Mouse (Mus musculus): ENCODE measurements around the gene Nit2.
A peak's percentile ranks its signal among the peaks of the same experiment; 100 is the strongest.
"Not testable (repeated sequence)": the region's sequence is repeated elsewhere in the genome, so short reads cannot be mapped to it uniquely, and the experiment has no call there.

The Nit2 gene

GRCm38 (mm10) chr16:57166611-57167513, at the start of gene Nit2:
Nit2 (minus strand) TSS chr16:57167341.
- DNase-seq (ENCODE audit: low read depth) = peak; percentile 94

DNA sequence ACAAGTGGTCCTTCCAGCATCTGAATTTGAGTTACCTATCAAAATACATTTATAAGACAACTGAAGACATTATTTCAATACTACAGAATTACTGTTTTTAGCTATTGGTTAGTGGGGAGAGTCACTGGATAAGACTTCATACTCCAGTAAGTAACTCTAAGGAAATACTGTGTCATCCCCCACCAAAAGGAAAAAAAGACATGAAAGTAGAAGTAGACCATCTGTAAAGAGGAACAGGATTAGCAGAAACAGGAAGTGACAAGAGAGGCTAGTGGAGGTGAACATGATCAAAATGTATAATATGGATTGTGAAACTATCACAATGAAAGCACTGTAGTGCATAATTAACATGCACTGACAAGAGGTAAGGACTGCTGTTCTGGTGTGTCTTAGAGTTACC, 48.8 kb upstream of the Nit2 start:
- peak; percentile 70 for DNase-seq (ENCODE audit: low read depth)

DNA sequence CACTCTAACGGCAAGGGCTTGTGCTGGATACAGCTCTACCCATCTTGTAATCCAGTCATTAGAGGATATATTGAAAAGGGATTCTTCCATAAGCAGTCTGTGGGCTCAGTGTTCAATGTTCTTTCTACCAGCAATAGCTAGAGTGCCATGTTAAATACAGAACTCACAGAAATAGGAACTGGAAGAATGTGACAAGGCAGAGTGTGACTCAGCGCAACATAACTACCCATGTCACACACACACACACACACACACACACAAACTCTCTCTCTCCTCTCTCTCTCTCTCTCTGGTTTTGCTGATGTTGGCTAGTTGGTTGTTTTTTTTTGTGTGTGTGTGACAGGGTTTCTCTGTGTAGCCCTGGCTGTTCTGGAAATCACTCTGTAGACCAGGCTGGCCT, 43.9 kb upstream of the Nit2 start:
- DNase-seq (ENCODE audit: low read depth) = peak; percentile 63

GRCm38 (mm10) chr16:57208342-57208741, 41.2 kb upstream of the Nit2 start:
- no peak for DNase-seq (ENCODE audit: low read depth)

GRCm38 (mm10) chr16:57197281-57197680, 30.1 kb upstream of the Nit2 start:
- DNase-seq (ENCODE audit: low read depth) = no peak

- DNase-seq (ENCODE audit: low read depth) = peak; percentile 49
Measured at GRCm38 (mm10) chr16:57196590-57196989, 29.4 kb upstream of the Nit2 start.

DNA sequence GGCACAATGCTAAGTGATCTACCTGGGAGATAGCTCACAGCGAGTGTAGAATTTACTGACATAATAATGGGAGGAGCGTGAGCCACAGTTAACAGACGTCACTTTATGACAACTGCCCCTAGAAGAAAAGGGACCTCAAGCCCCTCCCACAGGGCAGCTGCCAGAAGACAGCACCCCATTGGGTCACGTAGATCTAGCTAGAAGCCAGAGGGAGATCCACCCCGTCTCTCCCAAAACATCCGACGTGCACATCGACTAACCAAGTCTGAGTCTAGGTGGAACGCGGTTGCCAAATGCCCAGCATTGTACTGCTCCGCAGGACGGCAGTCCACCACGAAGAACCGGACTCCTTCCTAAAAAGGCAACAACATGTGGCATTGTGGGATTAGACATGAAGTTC, 24.1 kb upstream of the Nit2 start:
- no peak for DNase-seq (ENCODE audit: low read depth)

DNA sequence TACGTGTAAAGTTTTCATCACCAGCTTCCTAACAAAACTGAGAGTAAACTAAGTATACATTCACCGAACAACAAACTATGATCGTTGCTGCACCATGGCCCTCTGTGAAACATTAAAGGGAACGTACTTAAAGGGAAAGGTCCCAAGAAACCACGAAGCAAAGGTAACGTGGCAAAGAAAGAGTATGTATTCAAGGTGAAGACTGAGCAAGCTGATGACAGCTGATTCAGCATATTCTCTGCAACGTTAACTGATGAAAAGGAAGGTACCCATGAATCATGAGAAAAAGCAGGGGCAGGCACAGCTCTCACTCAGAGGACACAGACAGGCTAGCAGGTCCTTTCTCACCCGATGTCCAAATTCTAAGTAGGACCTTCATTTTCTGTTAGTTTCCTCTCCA, 23.2 kb upstream of the Nit2 start:
- no peak for DNase-seq (ENCODE audit: low read depth)

DNA sequence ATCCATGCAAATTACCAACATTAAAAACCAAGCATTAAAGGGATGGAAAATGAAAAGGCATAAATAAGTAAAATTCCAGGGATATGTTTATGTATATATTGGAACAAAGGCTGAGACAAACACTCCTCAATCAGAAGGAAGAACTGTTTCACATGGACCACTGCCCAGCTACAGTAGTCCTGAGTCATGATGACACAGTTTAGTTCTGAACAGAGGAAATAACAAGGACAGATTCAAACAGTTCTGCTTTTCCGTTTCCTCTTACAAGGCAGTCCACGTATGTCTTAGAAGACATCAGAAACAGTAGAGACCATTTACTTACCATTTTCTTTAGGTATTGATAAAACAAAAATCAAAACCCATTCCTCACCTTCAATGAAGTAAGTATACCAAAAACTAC, 22.4 kb upstream of the Nit2 start:
- DNase-seq (ENCODE audit: low read depth) = peak; percentile 87

DNA sequence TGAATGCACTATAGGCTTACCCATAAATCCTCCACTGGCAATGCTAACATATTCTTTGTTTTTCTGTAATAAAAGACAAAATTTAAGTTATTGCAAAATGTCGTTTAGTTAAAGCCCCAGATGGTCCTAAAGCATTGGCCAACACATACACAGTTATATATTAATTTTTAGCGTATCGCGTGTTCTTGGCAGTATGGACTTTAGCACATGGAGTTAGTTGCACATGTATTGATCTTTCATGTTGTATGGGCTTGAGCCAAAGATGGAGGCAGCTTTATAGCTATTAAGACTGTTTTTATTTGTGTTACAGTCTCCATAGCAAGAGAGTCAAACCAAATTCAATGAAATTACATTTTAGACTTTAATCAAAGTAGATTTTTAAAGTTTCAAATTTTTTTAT, 19.5 kb upstream of the Nit2 start:
- DNase-seq (ENCODE audit: low read depth) = no peak

GRCm38 (mm10) chr16:57182037-57182436, 14.9 kb upstream of the Nit2 start:
- no peak for DNase-seq (ENCODE audit: low read depth)

GRCm38 (mm10) chr16:57181180-57181579, 14.0 kb upstream of the Nit2 start:
- no peak for DNase-seq (ENCODE audit: low read depth)

- DNase-seq (ENCODE audit: low read depth) = no peak
Measured at GRCm38 (mm10) chr16:57177664-57178063, 10.5 kb upstream of the Nit2 start.

DNA sequence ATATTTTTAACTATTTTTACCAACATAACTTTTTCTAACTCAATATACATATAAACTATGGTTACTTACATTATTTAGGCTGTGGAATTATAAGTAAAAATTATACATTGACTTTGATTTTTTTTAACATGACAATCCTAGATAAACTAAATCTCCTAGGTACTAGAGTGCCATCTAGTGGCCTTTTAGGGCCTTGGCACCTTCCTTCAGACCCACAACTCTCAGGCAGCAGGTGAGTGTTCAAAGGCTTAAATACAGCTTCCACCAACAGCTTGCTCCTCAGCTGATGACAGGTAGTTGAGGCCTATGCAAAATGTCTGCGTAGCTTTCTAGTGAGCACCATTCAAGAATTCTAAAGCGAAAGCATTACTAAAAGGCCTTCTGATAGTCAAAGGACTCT, 10.1 kb upstream of the Nit2 start:
- peak; percentile 66 for DNase-seq (ENCODE audit: low read depth)

GRCm38 (mm10) chr16:57176276-57176675, 9.1 kb upstream of the Nit2 start:
- DNase-seq (ENCODE audit: low read depth) = no peak

DNA sequence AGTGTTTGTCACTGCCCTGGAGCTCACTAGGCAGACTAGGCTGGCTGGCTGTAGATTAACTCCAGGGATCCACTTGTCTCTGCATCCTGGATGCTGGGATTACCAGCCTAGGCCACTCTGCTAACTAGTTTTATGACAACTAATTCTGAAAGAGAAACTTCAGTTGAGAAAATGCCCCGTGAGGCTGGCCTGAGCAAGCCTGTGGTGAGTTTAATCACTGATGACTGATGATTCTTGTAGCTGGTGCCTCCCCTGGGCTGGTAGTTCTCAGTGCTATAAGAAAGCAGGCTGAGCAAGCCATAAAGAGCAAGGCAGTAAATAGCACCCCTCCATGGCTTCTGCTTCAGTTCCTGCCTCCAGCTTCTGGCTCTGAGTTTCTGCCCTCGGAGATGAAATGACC, 8.6 kb upstream of the Nit2 start:
- DNase-seq (ENCODE audit: low read depth) = no peak

DNA sequence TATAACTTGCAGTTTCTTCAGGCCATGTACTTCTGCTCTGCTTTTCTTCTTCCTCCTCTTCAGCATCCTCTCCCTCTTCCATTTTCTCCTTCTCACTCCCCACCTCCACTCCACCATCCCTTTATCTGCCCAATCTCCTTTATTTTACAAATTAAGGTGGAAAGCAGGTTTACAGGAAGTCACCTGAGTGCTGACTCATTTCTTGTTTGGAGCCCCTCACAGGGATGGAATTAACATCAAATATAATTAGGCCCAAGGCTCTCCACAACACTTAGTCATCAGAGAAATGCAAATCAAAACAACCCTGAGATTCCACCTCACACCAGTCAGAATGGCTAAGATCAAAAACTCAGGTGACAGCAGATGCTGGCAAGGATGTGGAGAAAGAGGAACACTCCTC, 7.3 kb upstream of the Nit2 start:
- DNase-seq (ENCODE audit: low read depth) = not testable (repeated sequence)

DNA sequence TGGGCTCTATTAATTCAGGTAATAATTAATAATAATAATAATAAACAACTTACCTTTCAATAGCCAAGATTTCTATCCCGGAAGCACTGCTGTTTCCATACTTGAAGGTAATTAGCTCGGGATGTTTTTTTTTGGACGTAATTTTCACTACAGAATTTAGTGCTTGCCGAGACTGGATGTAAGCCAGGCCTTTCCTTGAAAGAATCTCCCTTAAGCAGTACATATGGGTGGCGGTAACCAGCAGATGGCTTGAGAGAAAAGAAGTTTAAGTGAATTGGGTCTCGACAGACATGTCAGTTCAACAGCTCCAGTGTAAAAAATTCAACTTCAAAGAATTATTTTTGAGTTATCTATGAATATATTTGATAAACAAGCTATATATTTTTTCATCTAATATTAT, 4.4 kb upstream of the Nit2 start:
- no peak for DNase-seq (ENCODE audit: low read depth)

- no peak for DNase-seq (ENCODE audit: low read depth)
Measured at GRCm38 (mm10) chr16:57171161-57171560, 4.0 kb upstream of the Nit2 start.

- DNase-seq (ENCODE audit: low read depth) = no peak
Measured at GRCm38 (mm10) chr16:57168236-57168635, 1.1 kb upstream of the Nit2 start.

GRCm38 (mm10) chr16:57167514-57167912, 372 bp upstream of the Nit2 start:
- no peak for DNase-seq (ENCODE audit: low read depth)

- DNase-seq (ENCODE audit: low read depth) = no peak
Measured at GRCm38 (mm10) chr16:57166086-57166485, 1.1 kb downstream of the Nit2 start.

DNA sequence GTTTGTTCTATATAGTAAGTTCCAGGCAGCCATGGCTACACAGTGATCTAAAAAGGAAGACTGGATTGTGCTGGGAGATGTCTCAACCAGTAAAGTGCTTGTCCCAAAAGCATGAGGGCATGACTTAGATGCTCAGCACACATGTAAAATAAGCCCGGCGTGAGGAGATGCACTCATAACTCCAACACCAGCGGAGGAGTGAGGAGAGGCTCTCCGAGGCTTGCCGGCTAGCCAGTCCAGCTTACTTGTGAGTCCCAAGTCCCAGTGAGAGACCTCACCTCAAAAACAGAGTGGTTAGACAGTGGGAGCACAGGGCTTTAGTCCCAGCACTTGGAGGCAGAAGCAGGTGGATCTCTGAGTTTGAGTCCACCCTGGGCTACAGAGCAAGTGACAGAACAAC, 2.0 kb downstream of the Nit2 start:
- no peak for DNase-seq (ENCODE audit: low read depth)

GRCm38 (mm10) chr16:57163694-57164093, 3.4 kb downstream of the Nit2 start:
- DNase-seq (ENCODE audit: low read depth) = no peak
